8 mouse cellular contexts compared by ENCODE assay signal in the genomic region with DNA sequence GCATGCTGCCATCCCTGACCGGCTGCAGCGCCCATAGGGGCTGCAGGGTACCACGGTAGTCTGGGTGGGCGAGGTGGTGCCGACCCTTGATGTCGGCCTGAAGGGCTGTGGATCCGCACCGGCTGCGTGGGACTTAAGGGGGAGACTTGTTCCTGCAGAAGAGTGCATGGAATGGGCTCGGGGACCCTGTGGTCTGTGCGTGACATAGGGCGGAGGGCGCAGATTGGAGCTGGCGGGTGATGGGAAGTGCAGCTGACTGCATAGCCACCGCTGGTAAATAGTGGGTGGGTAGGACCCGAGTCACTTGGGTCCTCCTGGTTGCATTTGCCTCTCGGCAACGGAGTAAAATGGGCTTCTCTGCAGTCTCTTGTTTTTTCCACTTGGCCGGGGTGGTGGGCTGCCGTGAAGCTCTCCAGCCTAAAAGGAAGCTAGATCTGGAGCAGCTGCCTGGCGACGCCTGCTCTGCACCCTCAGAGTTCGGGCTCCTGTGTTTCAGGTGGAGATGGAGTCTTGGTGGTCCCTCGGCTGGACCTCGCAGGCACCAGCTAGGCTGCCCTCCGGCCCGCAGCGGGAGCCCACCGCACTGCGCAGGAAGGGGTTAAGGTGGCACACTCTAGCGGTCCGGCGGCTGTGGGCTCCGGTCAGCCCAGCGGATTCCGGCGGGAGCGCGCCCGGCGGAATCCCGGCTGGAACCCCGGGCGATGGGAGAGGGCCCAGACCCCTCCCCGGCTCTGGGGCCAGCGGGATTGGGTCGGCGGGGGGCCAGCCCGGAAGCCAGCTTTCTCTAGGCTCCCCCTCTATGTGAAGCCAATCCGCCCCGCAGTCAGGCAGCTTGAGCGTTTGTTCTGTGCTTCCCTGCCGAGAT. TPM values are rescaled to one million over a fixed set of nuclear protein-coding genes. Genes with fewer than 3 reads are reported as not detected.
DNase-seq lines count a peak whose midpoint lies in the region; ATAC-seq and TF ChIP-seq lines count a peak whose summit lies in the region.

No protein-coding gene starts in this region.

- peaks cover 13% of the 10 kb centered on the region; the same call in 1 of the 2 replicates for H3K27me3 ChIP-seq in thymus, adult 2 months (ENCODE audit: control insufficient read depth, insufficient read depth, low read length)
- peaks cover 46% of the 10 kb centered on the region for H3K27me3 ChIP-seq in lung, embryonic 16.5 days (ENCODE audit: control insufficient read depth, insufficient read depth, low read depth, low read length)

- H3K4me3 ChIP-seq in thymus, adult 2 months (ENCODE audit: control insufficient read depth, insufficient read depth, low read length): peak overlapping the region; percentile 53
- peak overlapping the region; percentile 47 for H3K4me3 ChIP-seq in lung, embryonic 16.5 days (ENCODE audit: low read length)

- no peak overlapping the region for H3K27ac ChIP-seq in thymus, adult 2 months (ENCODE audit: control insufficient read depth, insufficient read depth, low read length)
- no peak overlapping the region; the same call in 1 of the 2 replicates for H3K27ac ChIP-seq in lung, embryonic 16.5 days (ENCODE audit: low read length)

- peak overlapping the region; percentile 72 for H3K4me2 ChIP-seq in lung, embryonic 16.5 days (ENCODE audit: low read depth, low read length)

- no peaks in the 10 kb centered on the region; the same call in 1 of the 2 replicates for H3K36me3 ChIP-seq in thymus, adult 2 months (ENCODE audit: control insufficient read depth, insufficient read depth, low read length)
- H3K36me3 ChIP-seq in lung, embryonic 16.5 days (ENCODE audit: control insufficient read depth, insufficient read depth, low read length): no peaks in the 10 kb centered on the region

- ATAC-seq in granulocyte monocyte progenitor cell, adult 5-6 weeks (replicated peaks; ENCODE audit: poor library complexity, severe bottlenecking): 0 out of 2 replicates have a peak, but pooled peaks have one; percentile 10
- ATAC-seq in lung, embryonic 16.5 days (ENCODE audit: low read depth): peak; percentile 76

- DNase-seq in thymus, adult 2 months: peak; percentile 36
- DNase-seq in thymus, postnatal 0 days (ENCODE audit: low spot score): no peak
- DNase-seq in embryo, embryonic 11 days: peak; percentile 55
- peak; percentile 71 to 78 for DNase-seq in layer of hippocampus, adult 18-20 months (ENCODE audit: low spot score in 2 of 2)
- DNase-seq in right cerebral cortex, postnatal 14 days: peak; percentile 73
- DNase-seq in c-Kit-positive CD71-positive TER-119-positive erythroid progenitor cells, embryonic 14.5 days (ENCODE audit: low spot score): no peak

- WGBS in thymus, adult 2 months: 4% methylated on average over 53 of the region's 53 CpGs
- WGBS in lung, embryonic 16.5 days: under 1% methylated on average over 53 of the region's 53 CpGs

- H3K4me1 ChIP-seq in thymus, adult 2 months (replicated peaks; ENCODE audit: control insufficient read depth, insufficient read depth, low read length): peaks cover 48% of the 10 kb centered on the region
- H3K4me1 ChIP-seq in lung, embryonic 16.5 days (replicated peaks; ENCODE audit: control insufficient read depth, insufficient read depth, low read length): 0 out of 2 replicates have a peak, but pooled peaks cover 5% of the 10 kb centered on the region

- H3K9ac ChIP-seq in lung, embryonic 16.5 days (ENCODE audit: low read length): peak overlapping the region; percentile 60

- peak; percentile 40; the same call in 1 of the 2 replicates for TF ChIP-seq CTCF in thymus, adult 2 months (IDR thresholded peaks at IDR 0.05; ENCODE audit: borderline replicate concordance, control insufficient read depth, extremely low read depth, insufficient read depth, low read length, poor library complexity)

- TF ChIP-seq POLR2A in thymus, adult 2 months (IDR thresholded peaks at IDR 0.05; ENCODE audit: control insufficient read depth, extremely low read depth, insufficient read depth, low read length, poor library complexity): no peak

- H3K9me3 ChIP-seq in lung, embryonic 16.5 days (ENCODE audit: control insufficient read depth, low read length): no peaks in the 10 kb centered on the region

RNA-seq across cellular contexts. Expression of gene Kcna2, which starts 1.1 kb away (rescaled TPM):
- 5.6 and 7.0 TPM in 2 replicates for polyA plus RNA-seq in thymus, adult 2 months (2012; rRNA removed)
- polyA plus RNA-seq in thymus, postnatal 0 days (2015; fragmentation: Nextera tagmentation; extraction: Ambion mirVana): 0.18 and 0.29 TPM in 2 replicates
- not detected in 2 replicates for total RNA-seq in granulocyte monocyte progenitor cell, adult 5-6 weeks (2014; fragmentation: Nextera tagmentation)
- 0.04 TPM in 1 of 2 replicates, not detected in the other for total RNA-seq in granulocyte monocyte progenitor cell, adult 5-6 weeks (2017)
- total RNA-seq in layer of hippocampus, adult 18-20 months (2021): 10 to 100 TPM; 88.7 to 90.1 TPM
- 0.72 and 0.80 TPM in 2 replicates for polyA plus RNA-seq in lung, embryonic 16.5 days (2015; fragmentation: Nextera tagmentation; extraction: Ambion mirVana)

Comparison
In these comparisons a context has a peak if more than half of its experiments do, and no peak if none do; other contexts are left out.
1. DNase-seq: peak in thymus, adult 2 months (single experiment), embryo, embryonic 11 days (single experiment), layer of hippocampus, adult 18-20 months (2 of 2) and right cerebral cortex, postnatal 14 days (single experiment); none in thymus, postnatal 0 days (single experiment) and c-Kit-positive CD71-positive TER-119-positive erythroid progenitor cells, embryonic 14.5 days (single experiment).